Mouse (Mus musculus) neural tube, embryonic 10.5 days (tissue): ENCODE results near the gene Gucy2g.

Experiments
- DNase-seq: peaks from one replicate; pipeline ENCODE4 v3.0.0-alpha.2; 2017; ENCODE audit warnings: low spot score; ENCODE audit errors: extremely low spot score

Gucy2g gene

GRCm38 (mm10) chr19:55241186-55241645 is at the start of gene Gucy2g:
Gene Gucy2g, minus strand, starts transcription at chr19:55241236.
- DNase-seq: no peak

DNA sequence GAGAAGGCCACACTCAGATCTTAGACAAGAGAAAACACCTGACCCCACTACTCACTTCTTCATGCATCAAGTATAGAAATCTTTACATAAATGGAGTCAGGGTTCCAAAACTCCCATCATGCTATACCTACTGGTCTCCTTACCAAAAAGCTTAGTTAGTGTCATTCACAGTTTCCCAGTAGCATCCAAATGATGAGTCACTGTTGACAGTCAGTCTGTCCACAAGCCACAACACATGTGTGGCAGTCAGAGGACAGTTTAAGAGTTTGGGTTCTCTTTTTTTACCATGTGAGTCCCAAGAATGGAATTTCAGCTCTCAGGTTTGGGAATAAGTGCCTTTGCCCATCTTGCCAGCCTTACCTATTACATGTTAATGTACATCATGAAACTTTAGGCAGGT is 47.9 kb upstream of the Gucy2g start:
- no peak for DNase-seq

GRCm38 (mm10) chr19:55286034-55286433 is 45.0 kb upstream of the Gucy2g start:
- DNase-seq: no peak

DNA sequence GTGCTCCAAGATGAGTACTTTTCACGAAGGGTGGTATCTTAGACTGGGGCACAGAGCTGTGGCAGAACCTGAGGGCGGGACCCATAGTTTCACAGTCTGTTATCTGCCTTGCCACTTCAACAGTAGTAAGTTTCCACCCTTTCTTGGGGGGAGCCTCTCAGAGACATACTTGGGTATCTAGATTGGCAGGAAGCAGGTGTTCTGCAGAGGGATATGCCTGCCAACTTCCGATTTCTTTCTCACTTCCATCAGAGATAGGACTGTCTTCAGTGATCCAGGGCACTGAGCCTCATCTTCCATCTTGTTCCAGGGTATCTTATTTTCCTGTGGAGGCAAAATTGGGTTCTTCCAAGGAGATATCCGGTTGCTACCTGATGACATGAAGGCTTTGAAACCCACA is 43.1 kb upstream of the Gucy2g start:
- DNase-seq: no peak

- no peak for DNase-seq
These were observed 35.7 kb upstream of the Gucy2g start for GRCm38 (mm10) chr19:55276770-55277169.

DNA sequence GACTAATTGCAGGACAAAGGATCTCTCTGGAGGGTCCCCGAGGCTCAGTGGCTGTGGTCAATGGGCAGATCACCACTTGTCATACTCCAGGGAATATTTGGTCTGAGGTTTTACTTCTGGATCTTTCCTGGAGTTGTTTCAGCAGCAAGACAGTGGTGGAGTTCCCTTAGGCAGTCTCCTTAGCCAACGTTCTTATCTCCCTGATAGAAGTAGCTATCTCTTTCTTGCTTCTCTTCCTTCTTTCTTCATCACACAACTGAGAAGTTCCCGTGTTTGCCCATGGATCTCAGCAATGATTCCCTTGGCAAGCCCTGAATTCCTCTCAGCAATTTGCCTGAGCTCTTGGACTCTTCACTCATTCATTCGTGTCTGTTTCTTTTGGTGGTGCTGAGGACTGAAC is 35.1 kb upstream of the Gucy2g start:
- no peak for DNase-seq

GRCm38 (mm10) chr19:55273340-55273739 is 32.3 kb upstream of the Gucy2g start:
- no peak for DNase-seq

DNA sequence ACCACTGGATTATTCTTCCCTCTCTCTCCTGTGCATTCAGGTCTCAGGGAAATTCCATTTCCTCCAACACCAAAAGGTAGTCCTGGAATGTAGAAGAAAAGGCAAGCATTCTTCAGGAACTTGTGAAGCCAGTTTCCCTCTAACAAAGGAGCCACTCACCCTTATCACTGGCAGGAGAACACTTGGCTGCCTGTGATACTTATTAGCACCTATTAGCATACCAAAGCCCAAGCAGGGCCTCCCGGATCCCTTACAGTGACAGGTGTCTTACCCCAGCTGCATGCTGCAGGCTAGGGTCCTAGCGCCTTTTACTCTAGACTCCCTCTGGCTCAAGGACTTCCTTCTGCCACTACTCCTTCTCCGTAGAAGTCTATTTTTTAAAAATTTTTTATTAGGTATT is 30.4 kb upstream of the Gucy2g start:
- DNase-seq: no peak

- DNase-seq: no peak
These were observed 28.0 kb upstream of the Gucy2g start for GRCm38 (mm10) chr19:55269051-55269450.

DNA sequence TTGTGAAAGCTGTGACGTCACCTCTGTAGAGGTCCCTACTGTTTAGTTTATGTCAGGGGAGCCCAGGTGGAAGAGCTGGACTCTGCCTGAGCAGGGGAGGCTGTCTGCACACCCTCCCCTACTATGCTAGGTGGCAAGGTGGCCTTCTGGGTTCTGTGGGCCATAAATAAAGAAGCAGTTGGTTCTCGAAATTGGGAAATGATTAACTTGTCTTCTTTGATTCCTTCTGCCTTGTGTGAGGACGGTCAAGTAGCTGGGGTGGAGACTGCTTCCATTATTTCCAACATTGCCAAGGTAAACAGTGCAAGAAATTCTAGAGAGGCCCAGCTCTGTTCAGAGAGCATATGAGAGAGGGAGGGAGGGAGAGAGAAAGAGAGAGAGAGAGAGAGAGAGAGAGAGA is 27.1 kb upstream of the Gucy2g start:
- DNase-seq: no peak

- DNase-seq: no peak
These were observed 25.8 kb upstream of the Gucy2g start for GRCm38 (mm10) chr19:55266786-55267185.

DNA sequence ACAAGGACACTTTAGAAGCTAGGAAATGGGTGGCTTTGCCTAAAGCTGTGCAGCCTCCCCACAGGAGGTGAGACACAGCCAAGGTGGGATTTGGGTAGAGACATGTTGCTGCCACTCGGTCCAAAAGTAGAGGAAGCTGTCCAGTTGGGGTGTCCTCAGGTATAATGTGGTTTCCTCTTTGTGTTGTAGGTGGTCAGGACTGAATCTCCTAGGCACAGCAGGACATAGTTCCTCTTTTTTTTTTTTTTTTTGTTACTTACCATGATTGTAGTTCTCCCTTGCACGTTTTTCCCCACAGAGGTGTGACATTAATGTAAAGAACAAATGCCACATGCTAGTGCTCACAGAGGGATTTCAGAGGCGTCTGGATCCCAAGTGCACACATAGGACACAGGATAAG is 24.2 kb upstream of the Gucy2g start:
- no peak for DNase-seq

- DNase-seq: no peak
These were observed 19.6 kb upstream of the Gucy2g start for GRCm38 (mm10) chr19:55260389-55261184.

GRCm38 (mm10) chr19:55258514-55258913 is 17.5 kb upstream of the Gucy2g start:
- DNase-seq: no peak

GRCm38 (mm10) chr19:55257656-55258375 is 16.8 kb upstream of the Gucy2g start:
- DNase-seq: no peak

DNA sequence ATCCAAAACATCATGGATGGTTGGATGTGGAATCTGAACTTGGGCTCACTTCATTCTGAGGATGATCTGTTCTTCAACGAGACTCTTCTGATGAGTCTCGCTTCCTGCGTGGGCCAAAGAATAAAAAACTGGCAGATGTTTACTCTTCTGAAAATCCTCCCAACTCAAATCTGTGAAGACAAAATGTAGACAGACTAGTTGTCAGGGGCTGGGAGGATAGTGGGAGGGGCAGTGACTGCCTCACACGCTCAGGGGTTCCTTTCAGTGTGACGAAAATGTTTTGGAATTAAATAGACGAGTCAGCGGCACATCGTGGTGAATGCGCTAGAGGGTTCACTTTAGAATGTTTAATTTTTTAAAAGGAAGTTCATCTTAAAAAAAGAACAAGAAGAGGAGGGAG is 15.1 kb upstream of the Gucy2g start:
- DNase-seq: no peak

DNA sequence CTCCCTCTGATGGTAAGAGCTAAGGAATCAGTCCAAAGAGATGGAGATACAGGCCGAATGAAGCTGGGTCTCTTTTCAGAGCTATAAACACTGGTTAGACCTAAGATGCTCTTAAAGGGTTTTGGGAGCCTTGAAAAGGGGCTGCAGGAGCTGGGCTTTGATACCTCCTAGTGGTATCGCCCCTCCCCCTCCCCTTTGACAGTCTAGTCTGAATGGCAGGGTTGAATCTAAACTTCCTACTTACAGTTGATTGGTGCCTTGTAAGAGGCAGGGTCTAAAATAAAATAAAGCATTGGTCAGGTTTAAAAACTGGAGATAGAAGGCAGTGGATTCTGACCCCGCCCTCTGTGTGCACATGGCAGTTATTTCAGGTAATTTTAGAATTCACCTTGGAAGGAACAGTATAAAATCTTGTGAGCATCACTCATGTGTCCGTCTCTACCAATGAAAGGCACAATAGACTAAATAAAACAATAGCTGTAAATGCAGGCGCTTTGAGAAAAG is 13.5 kb upstream of the Gucy2g start:
- DNase-seq: no peak

- peak; percentile 80 for DNase-seq
These were observed 12.8 kb upstream of the Gucy2g start for GRCm38 (mm10) chr19:55253570-55254441.

- no peak for DNase-seq
These were observed 12.2 kb upstream of the Gucy2g start for GRCm38 (mm10) chr19:55253239-55253569.

DNA sequence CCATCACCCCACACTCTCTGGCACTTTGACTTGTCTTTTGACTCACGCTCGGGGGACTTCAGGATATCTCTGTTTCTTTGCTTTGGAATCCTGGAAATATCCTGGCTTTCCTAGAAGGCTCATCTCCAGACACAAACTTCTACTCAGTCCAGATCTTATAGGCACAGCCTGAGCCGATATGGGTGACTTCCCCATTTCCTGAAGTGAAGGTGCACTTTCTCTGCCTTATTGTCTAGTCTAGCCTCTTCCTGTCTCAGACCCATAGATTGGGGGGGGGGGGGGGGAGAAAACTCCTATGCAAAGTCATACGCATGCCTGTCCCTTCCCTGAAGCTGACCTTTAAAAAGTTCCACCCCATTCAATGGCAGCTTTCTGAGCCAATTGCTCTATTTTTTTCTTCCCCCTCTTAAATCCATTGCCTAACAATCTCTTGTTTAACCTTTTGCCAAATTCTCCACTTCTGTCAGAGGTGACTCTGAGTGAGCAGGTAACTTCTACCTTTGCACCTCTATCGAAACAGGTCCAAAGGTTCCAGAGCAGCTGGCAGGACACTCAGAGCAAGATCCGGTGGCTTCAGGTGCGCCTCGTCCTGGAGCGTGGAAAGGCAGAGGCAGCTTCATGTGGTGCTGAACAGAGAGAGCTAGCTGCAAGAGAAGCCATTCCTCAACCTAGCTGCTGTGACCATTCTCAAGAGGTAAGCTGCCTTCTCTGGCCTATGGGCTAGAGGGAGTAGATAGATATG is 10.5 kb upstream of the Gucy2g start, which contains the start of gene Acsl5:
Gene Acsl5, plus strand, starts transcription at position 556 of the 742 bp plus-strand sequence.
- DNase-seq: no peak

DNA sequence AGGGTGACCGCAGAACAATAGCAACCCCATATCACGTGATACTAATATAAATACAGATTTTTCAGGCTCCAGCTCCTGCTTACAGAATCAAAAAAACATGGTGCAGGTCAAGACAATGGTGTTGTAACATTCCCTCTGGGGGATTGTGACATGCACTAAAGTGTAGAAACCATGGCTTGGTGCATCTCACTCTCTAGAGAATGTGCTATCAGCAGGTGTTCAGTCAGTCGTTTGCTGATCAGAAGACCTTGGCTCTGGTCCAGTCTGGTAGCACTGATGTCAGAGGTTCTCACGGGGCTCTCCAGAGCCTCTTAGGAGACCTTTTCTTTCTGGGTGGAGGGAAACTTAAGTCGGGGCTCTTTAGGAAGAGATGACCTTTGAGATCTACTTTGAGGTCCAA is 9.4 kb upstream of the Gucy2g start:
- no peak for DNase-seq
